Mouse (Mus musculus) layer of hippocampus, adult 18-20 months (tissue): ENCODE measurements around the gene Hoxd8. TPM values are rescaled to one million over a fixed set of nuclear protein-coding genes. Genes with fewer than 3 reads are reported as not detected.

Experiments
- DNase-seq, 2 experiments: peaks; one replicate each; pipeline ENCODE4 v3.0.0; 2022; ENCODE audit warnings: low spot score in 2 of 2
- microRNA-seq, 2 experiments: library from miRNA; unstranded; fragments of <30 nt; microRNA quantifications; one replicate each; pipeline ENCODE4 v1.2.0; 2021
- total RNA-seq, 2 experiments: library from RNA; stranded (reverse); gene quantifications; 2 replicates each; pipeline ENCODE4 v1.2.3; 2021

Hoxd8 gene
- total RNA-seq, 2 experiments from 2014 or later = not detected

DNA sequence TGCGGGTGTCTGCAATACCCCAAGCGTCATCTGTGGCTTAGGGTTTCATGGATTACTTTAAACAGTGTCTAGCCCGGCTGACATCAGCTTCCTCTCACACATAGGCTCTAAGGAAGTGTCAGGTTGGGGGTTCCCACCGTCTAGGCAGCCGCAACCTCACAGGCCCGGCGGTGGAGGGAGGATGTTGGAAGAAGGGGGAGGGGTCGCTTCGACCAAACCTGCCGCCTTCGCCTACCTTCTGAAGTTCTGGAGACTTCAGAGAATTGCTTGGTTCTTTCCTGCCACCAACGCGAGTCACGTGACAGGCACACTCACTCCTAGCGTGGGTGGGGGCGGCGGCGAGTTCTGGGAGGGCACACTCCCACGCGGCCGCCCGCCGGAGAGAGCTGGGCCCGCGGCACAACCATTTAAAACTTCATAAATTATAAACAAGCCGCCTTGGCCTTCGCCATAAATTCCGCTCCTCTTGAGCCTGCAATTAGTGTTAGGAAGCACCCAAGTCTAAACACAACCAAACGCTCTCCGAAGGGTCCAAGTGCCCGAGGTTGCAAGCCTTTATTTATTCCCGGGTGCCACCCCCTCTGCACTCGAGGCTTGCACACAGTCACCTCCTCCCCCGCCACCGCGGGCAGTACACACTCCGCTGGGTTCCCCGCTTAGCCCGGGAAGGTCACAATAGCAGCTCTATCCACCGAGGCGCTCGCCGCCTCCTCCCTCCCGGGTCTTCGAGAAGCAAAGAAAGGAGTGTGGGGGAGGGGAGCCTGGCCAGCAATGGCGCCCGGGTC is 45.1 kb downstream of the Hoxd8 start:
- no peak for DNase-seq

DNA sequence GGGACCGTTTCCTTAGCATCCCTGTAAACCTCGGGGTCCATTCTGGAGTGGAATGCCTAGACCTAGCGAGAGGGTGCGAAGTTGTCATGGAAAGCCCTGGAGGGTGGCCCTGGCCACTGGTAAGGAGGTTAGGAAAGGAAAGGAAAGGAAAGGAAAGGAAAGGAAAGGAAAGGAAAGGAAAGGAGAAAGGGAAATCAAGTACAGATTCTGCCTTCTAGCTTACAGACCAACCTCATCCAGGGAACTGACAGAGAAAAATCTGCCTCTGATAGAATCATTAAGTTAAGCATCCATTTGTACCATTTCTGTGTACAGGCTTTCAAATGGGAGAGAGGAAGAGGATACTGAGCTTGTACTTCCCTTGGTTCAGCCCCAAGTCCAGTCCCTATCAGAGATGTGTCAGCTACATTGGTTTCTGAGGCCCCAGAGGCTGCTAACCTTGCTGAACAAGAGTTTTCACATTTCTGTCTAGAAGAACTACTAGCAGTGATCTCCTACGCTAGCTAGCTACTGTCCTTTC is 46.4 kb downstream of the Hoxd8 start:
- no peak for DNase-seq

DNA sequence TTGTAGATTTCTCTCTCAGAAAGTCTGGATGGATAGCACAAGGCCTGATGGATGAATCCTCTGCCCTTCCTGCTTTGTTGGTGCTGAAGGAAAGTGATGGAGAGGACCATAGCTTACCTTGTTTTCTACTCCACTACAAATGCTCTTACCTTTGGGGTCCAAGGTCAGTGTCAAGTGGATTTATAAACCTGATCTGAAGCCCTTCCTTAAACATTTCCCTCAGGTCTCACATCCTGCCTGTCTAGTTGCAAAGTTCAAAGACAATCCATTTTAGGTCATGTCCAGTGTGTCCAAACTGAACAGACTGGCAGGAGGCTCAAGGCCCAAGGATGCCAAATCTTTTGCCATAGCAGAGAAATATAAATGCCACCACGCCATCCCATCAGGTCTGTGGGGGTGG is 47.4 kb downstream of the Hoxd8 start:
- no peak for DNase-seq

DNA sequence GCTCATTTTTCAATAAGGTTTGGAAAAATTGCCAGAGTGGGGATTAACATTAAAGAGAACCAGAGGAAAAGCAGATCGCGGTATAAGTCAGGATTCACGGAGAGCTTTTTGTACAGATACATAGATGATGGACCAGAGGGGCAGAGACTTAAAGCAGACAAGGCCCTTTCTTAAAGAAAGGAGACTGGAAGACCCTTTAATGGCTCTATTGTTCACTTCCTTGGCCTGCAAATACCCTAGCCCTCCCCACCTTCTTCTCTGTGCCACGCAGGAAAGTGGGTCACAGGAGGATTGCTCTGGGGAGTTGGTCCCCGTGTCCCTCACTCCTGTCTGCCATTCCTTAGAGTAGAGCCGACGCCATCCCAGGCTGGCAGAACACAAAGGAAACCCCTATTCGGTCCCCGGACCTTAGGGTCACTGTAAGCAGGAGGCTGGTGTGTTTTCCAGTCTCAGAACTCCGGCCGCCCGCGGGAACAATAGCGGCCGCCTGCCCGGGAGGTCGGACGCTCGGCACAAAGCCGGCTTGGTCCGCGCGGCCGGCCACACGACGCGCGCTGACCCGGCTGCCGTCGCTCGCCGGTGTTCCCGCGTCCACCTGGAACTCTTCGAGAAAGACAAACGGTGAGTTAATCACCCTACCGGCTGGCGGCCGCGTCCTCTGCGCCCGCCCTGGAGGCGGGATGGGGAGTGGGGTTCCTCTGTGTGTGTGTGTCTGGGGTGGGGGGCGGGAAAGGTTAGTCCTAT is 48.2 kb downstream of the Hoxd8 start:
- DNase-seq = no peak

DNA sequence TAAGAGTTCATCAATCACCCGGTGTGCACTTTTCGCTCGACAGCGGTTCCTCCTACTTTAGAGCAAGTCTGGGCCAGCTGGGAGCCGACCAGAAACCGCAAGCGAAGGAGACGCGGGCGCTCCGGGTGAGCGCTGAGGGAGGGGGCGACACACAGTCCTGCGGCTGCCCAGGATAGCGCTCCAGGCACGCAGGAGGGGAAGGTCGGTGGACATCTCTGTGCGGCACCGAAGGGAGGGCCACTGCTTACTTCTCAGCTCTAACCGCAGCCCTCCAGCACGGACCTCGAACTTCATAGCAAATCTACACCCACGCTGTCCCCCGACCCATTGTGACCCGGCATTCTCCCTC is 48.7 kb downstream of the Hoxd8 start:
- no peak for DNase-seq

DNA sequence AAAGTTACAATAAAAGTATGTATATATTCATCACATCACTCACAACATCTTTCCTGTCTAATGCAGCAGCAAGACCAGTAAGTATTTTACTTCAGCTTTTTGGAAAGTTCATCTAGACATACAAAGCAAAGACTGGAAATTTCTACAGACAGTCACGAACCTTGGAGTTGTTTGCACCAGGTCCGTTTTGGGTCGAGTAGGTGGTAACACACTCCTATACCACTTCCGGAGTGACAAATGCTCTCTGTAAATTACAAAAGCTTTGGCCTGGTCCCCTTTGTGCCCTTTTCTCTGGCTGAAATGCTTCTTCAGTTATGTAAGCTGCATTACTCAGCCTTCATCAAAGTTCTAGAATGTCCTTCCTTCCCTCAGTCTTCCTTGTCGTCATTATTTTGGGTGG is 49.3 kb downstream of the Hoxd8 start:
- no peak for DNase-seq

Small RNA genes lying within 50 kb of the gene (microRNA-seq; reads per million reads assigned to microRNA genes)
- gene Gm44463 (0 reads per million in 2 experiments), gene Mir10b (10.7 to 11.6 reads per million in 2 experiments)

Other genes with a start within 250 kb of the Hoxd8 start
- gene Lnpk, start 125.2 kb upstream of the Hoxd8 start, total RNA-seq = 10 to 100 TPM; 55.3 to 55.4 TPM
- not detected for gene Evx2, start 45.1 kb upstream of the Hoxd8 start, total RNA-seq
- not detected for gene Hoxd13, start 36.3 kb upstream of the Hoxd8 start, total RNA-seq
- not detected for gene Hoxd12, start 29.6 kb upstream of the Hoxd8 start, total RNA-seq
- gene Hoxd11, start 25.1 kb upstream of the Hoxd8 start, total RNA-seq = not detected
- not detected for gene Hoxd10, start 12.7 kb upstream of the Hoxd8 start, total RNA-seq
- not detected for gene Hoxd9, start 6.9 kb upstream of the Hoxd8 start, total RNA-seq
- not detected for gene Hoxd3, start 7.3 kb downstream of the Hoxd8 start, total RNA-seq
- gene Hoxd4, start 7.3 kb downstream of the Hoxd8 start, total RNA-seq = not detected
- gene Gm28230, start 22.1 kb downstream of the Hoxd8 start, total RNA-seq = not detected
- under 1 TPM in 1 of 2 experiments, not detected in 1; 0.17 TPM for gene Hoxd1, start 58.4 kb downstream of the Hoxd8 start, total RNA-seq
- gene Mtx2, start 121.2 kb downstream of the Hoxd8 start, total RNA-seq = 10 to 100 TPM; 36.5 to 43.4 TPM